Mouse (Mus musculus) liver, adult 2 months (tissue): ENCODE results near the gene Gpld1.
"Not testable (repeated sequence)": the region's sequence is repeated elsewhere in the genome, so short reads cannot be mapped to it uniquely, and the experiment has no call there.

Experiments used
- CTCF ChIP-seq: fragments of 200-500 bp; IDR thresholded peaks from 2 replicates; pipeline ENCODE4 v1.5.1; 2011; ENCODE audit warnings: low read depth, low read length, control low read depth
- POLR2A ChIP-seq: fragments of 200-500 bp; IDR thresholded peaks from 2 replicates; pipeline ENCODE4 v1.6.1; 2011; ENCODE audit warnings: low read length, control low read depth; ENCODE audit not compliant: insufficient read depth; ENCODE audit errors: extremely low read depth

- TF ChIP-seq POLR2A, CTCF: not testable (repeated sequence)
Measured at GRCm38 (mm10) chr13:24971776-24972175, 28.8 kb downstream of the Gpld1 start.
